Mouse (Mus musculus) left cerebral cortex, adult 9 months (tissue): Measurements from ENCODE around the gene B4galnt2.
A peak's percentile ranks its signal among the peaks of the same experiment; 100 is the strongest.

Source experiments
- DNase-seq, 2 experiments: peaks; one replicate each; pipeline ENCODE4 v3.0.0; 2022; ENCODE audit warnings: low spot score in 2 of 2

Gene B4galnt2

GRCm38 (mm10) chr11:95840694-95841497 lies 73.8 kb downstream of the B4galnt2 start:
- no peak for DNase-seq

GRCm38 (mm10) chr11:95838999-95839868 lies 75.5 kb downstream of the B4galnt2 start:
- DNase-seq, result no peak

- no peak for DNase-seq
Measured at GRCm38 (mm10) chr11:95838598-95838997, 76.1 kb downstream of the B4galnt2 start.

DNA sequence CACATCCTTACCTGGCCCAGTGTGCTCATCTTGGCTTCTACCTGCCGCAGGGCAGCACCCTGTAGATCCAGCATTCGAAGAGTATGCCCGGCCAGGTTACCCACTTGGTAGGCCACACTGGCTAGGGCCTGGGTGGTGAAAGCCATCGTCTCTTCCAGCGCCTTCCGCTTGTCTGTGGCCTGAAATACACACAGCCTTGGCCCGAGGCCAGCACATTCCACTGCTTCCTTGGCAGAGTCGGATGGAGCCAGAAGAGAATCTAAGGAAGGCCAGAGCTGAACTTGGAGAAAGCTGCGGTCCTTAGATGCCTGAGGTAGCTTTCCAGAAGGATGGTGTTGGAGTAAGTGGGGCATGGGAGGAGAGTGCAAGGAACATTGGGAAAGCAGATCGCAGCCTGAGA lies 77.6 kb downstream of the B4galnt2 start, which contains the start of gene Gngt2:
Gene Gngt2 (plus strand): TSS at position 158 of the 400 bp plus-strand sequence.
- no peak for DNase-seq

GRCm38 (mm10) chr11:95836433-95836832 lies 78.3 kb downstream of the B4galnt2 start:
- DNase-seq, result no peak

DNA sequence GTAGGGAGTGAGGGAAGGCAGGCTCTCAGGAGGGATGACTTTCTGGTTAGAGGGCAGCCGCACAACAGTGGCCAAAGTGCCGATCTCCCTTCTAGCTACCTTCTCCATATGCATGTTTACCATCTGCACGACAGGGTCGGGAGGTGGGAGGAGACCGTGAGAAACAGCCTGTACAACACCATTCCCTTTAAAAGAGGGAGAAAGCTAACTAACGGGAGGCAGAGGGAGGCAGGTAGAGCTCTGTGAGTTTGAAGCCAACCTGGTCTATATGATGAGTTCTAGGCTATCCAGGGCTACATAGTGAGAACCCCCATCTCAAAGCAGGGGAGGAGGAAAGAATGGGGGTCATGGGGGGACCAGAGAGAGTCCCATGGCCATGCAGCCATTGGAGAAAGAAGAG lies 78.9 kb downstream of the B4galnt2 start:
- no peak for DNase-seq

- DNase-seq, result no peak
Measured at GRCm38 (mm10) chr11:95834742-95835710, 79.7 kb downstream of the B4galnt2 start.

DNA sequence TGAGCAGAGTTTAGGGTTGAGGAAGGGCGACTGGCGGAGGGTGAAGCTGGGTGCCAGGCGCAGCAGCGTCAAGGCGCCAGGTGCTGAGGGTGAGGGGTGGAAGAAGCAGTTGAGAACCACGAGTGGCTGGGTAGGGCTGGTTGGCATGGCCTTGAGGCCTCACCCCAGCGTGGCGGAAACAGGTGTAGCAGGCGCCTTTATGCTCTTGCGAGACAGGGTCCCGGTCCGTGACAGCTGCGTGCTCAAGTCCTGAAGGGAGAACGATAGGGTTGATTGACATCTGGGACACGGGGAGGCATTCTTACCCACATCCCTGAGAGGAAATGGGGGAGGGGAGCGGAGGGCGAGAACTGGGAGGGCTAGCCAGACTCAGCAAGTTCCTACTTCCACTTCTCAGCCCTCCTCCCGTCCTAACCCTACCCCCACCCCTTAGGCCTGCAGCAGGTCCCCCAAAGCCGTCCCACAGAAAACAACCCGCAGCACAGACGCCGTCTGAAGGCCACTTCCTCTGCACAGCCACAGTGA lies 80.5 kb downstream of the B4galnt2 start:
- DNase-seq, result peak in 1 of 2 experiments; percentile 58

- DNase-seq, result no peak
Measured at GRCm38 (mm10) chr11:95833631-95834142, 81.0 kb downstream of the B4galnt2 start.

GRCm38 (mm10) chr11:95833006-95833570 lies 81.6 kb downstream of the B4galnt2 start:
- DNase-seq, result no peak

DNA sequence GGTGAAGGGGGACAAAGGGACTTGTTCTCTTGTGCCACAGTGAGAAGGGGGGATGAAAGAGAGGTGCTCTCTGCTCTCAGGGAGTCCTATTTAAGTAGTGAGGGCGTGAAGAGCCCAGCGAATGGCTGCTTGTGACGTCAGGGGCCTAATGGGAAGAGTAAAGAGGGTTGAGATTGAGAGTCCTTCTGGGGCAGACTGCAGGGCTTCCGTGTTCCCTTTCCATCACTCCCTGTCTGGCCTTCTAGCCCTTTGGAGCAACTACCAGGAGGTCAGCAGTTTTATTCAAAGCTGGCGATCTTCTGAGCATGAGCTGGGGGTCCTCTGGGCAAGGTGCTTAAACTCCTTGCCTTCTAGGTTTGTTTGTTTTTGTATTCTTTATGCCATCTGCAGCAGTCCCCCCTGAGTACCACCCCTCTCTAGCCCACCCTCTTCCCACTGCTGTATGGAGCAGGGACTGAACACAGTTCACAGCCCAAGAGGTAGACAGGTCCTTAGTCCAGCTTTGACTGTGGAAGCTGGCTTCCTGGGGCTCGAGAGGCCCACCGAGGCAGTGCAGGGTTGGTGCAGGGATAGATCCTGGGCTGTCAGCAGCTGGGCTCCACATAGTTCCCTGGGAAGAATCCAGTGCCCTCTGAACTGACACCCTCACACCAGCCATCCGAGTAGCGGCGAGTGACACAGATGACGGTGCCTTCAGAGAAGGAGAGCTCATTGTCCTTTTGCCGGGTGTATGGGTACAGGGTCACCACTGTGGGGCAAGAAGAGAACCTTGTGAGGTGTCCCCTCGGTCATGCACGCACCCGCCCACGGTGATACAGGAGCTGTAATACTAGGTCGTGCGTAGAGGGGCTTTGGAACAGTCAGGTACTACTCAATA lies 82.3 kb downstream of the B4galnt2 start:
- no peak for DNase-seq

DNA sequence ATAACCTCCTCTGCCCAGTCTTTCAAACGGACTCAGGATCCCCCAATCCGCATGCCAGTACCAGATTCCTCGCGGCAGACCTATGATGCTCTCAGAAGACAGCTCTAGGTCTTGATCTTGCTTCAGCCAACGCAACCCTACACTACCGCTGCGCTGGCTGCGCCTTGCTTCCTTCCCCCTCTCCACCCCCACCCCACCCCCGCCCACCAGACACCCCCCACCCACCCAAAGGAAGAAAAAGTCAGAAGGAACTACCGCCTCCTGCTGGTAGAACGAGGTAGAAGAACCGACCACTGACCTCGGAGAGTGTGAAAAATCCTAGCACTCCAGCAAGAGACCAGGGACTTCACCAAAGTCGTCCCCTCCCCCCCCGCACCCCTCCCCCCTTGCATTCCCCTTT lies 83.0 kb downstream of the B4galnt2 start:
- DNase-seq, result no peak

DNA sequence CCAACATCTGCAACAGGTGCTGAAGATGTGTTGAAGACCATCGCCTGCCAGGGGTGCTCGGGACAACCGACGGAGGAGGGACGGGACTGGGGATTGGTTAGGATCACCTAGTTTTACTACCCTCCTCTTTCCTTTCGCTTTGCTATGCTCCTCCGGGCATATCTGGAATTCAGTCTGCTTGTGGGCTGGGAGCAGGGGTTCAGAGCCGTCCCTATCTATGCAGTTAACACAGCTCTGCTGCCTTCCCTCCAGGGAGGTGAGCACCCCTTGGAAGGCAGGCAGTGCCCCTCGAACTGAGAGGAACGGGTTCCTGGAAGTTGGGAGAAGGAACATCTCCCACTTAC lies 83.4 kb downstream of the B4galnt2 start:
- no peak for DNase-seq

- peak in 1 of 2 experiments; percentile 5 for DNase-seq
Measured at GRCm38 (mm10) chr11:95830411-95831275, 84.0 kb downstream of the B4galnt2 start.

GRCm38 (mm10) chr11:95829526-95830050 lies 85.1 kb downstream of the B4galnt2 start:
- no peak for DNase-seq

DNA sequence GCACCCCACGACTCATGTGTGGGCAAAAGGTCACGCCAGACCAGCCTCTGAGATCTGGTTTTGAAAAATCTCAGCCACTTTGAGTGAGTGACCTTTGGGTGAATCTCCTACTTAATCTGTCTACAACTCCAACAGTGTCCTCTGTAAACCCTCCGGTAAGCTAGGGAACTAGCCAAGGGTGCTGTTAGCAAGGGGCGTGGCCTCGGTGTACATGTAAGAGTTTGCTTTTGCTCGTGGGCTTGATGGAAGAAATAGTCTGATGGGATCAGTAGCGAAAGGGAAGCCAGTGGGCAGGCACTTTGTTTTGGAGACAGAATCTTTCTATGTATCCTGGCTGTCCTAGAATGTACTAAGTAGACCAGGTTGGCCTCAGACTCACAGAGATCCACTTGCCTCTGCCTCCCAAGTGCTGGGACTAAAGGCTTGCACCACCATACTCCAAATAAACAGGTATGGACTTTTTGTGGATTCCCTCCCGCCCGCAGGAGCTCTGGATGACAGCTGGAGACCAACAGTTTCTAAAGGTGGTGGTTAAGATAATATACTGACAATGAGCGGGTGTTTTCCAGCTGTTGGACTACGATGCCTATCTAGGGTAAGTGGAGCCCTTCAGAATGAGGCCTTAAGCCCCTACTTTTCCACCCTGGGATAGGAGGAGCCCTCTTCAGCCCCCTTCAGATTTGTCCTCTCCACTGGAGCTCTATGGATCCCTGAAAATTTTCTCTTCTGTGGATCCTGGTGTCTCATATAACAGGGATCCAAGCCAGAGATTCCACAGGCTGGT lies 86.3 kb downstream of the B4galnt2 start:
- no peak for DNase-seq

DNA sequence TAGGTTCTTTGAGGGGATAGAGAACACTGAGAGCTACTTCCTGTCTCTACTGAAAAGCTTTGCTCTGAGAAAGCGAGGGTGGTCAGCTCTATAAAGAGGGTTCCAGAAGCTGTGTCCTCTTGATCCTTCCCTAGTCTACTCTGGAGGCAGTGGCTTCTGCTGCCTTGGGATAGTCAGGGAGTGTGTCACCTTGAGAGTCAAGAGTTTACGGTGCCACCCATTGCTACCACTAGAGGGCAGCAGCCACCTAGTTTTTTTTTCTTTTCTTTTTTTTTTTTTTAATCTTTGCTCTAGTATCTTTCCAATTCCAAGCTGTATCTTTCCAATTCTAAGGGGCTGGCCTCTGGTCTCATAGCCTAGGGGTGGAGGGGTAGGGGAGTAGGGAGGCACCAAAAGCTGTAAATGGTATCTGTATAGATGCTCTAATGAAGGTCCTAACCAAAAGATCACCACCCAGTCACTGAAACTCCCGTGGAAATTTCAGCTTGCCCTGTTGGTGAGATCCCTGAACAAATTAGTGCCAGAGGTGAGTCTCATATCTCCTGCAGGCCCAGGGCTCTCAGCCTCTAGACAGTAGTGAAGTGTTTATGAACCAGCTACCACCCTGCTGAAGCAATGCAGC lies 87.1 kb downstream of the B4galnt2 start:
- DNase-seq, result peak in 1 of 2 experiments; percentile 74

- no peak for DNase-seq
Measured at GRCm38 (mm10) chr11:95827168-95827447, 87.6 kb downstream of the B4galnt2 start.
